Mouse (Mus musculus) olfactory bulb, adult 2 months (tissue): ENCODE measurements around the gene Zc3h4.

Experiments
- CTCF ChIP-seq: fragments of 200-500 bp; IDR thresholded peaks from 2 replicates; pipeline ENCODE4 v1.5.1; 2012; ENCODE audit warnings: low read depth, mild to moderate bottlenecking, low read length, moderate library complexity; ENCODE audit not compliant: insufficient read depth
- POLR2A ChIP-seq: fragments of 200-500 bp; IDR thresholded peaks from 2 replicates; pipeline ENCODE4 v1.6.1; 2012; ENCODE audit warnings: mild to moderate bottlenecking, low read depth, low read length, moderate library complexity; ENCODE audit not compliant: insufficient read depth

- TF ChIP-seq CTCF (no peak), POLR2A (no peak)
These were observed 25.0 kb downstream of the Zc3h4 start for GRCm38 (mm10) chr7:16425721-16426120.
